Mouse (Mus musculus): Measurements from ENCODE around the gene Gm11983. TPM values are rescaled to one million over a fixed set of nuclear protein-coding genes. Genes with fewer than 3 reads are reported as not detected.
"Not testable (repeated sequence)": the region's sequence is repeated elsewhere in the genome, so short reads cannot be mapped to it uniquely, and the experiment has no call there.

The Gm11983 gene
- polyA plus RNA-seq (2015; fragmentation: Nextera tagmentation; extraction: Ambion mirVana): not detected in 2 replicates

DNA sequence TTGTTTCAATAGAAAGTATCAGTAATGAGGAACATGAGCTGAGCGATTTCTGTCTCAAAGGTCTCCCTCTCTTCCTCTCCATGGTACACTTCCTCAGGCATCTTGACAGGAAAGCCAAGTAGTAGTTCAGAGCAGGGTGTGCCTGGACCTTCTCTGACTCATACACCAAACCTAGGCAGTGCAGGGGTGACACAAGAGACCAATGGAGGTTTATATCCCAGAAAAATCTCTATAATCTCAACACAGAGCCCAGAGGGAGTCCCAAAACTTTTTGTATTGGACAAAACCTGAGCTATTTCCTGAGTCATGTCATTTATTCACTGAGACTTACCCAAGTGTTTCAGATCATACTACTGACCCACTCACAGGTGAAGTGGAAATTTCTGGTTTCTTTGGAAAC lies at the start of gene Gm11983:
TSS of gene Gm11983 (minus strand) at position 101 of the 400 bp plus-strand sequence.
- 89% methylated on average over 1 of the region's 1 CpGs for WGBS

DNA sequence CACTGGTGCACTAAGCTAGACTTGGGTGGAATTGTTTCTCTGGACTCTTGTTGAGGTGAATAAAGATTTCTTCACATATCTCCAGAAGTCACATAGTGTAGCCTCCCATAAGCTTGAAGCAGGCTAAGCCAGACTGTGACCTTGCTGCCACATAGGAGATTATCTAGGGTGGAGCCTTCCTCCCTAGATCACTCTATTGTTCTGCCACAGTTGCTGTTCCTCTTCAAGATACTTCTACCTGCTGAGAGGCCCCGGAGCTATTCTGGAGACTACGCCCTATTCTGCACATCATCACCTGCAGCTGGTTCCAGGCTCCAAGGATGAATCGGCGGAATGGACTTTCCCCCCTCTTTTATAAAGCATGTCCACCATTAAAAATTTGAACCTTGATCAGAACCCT lies 45.6 kb upstream of the Gm11983 start:
- H3K4me1 ChIP-seq (replicated peaks); ATAC-seq; H3K9ac ChIP-seq (replicated peaks); H3K36me3 ChIP-seq; H3K4me2 ChIP-seq (replicated peaks); H3K4me3 ChIP-seq (replicated peaks); H3K9me3 ChIP-seq; H3K27me3 ChIP-seq; H3K27ac ChIP-seq: not testable (repeated sequence)
- 93% methylated on average over 4 of the region's 4 CpGs for WGBS

More for the DNA sequence above, at the start of gene Gm11983:
- Histone ChIP-seq H3K4me3 (replicated peaks) (no peak within 1 kb of the TSS), H3K27ac (no peak within 1 kb of the TSS), H3K4me2 (replicated peaks) (no peak within 1 kb of the TSS), H3K36me3 (no peaks in the 10 kb centered on the region), H3K27me3 (no peaks in the 10 kb centered on the region), H3K4me1 (replicated peaks) (no peaks in the 10 kb centered on the region), H3K9ac (replicated peaks) (no peak within 1 kb of the TSS), H3K9me3 (no peaks in the 10 kb centered on the region)
- no peak for ATAC-seq

DNA sequence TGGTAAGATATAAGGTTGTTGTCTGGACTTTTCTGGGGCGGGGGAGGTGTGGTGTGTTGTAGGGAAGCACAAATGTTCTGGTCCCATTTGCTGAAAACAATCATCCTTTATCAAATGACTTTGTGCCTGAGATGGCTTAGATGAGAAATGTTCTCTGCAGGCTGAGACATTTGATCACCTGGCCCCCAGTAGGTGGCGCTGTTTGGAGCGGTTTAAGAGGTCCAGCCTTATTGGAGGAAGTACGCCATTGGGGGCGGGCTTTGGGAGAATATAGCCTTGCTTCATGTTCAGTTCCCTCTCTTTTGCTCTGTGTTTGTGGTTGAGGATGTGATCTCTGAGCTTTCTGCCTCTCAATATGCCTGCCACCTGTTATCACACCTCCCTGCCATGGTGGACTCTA lies 44.2 kb upstream of the Gm11983 start:
- no peak overlapping the region for H3K4me3 ChIP-seq (replicated peaks)
- H3K9ac ChIP-seq (replicated peaks): no peak overlapping the region
- ATAC-seq: no peak
- no peak overlapping the region for H3K27ac ChIP-seq
- H3K9me3 ChIP-seq: no peaks in the 10 kb centered on the region
- H3K4me2 ChIP-seq (replicated peaks): no peak overlapping the region
- H3K27me3 ChIP-seq: no peaks in the 10 kb centered on the region
- H3K4me1 ChIP-seq (replicated peaks): no peaks in the 10 kb centered on the region
- H3K36me3 ChIP-seq: no peaks in the 10 kb centered on the region
- WGBS: 55% methylated on average over 5 of the region's 5 CpGs

DNA sequence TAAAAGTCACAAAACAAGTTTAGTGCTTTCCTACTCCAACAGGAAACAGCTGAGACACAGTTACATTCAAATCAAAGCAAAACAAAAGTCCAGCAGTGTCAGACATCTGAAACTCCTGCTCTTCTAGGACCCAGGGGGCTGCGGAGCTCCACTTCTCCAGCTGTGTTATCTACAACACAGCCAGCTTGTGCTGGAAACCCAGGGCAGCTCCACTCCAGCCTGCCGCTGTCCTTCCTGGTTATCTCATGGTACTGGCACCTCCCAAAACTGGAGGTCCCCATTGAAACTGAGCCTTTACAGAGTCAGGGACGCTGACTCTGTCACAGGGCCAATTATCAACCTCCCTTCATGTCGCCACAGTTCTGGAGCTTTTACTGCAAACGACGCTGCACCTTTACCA lies 40.3 kb upstream of the Gm11983 start:
- H3K36me3 ChIP-seq: no peaks in the 10 kb centered on the region
- H3K9me3 ChIP-seq: no peaks in the 10 kb centered on the region
- no peak overlapping the region for H3K27ac ChIP-seq
- ATAC-seq: no peak
- H3K4me1 ChIP-seq (replicated peaks): no peaks in the 10 kb centered on the region
- WGBS: 79% methylated on average over 6 of the region's 6 CpGs
- no peak overlapping the region for H3K4me3 ChIP-seq (replicated peaks)
- H3K27me3 ChIP-seq: no peaks in the 10 kb centered on the region
- H3K9ac ChIP-seq (replicated peaks): no peak overlapping the region
- no peak overlapping the region for H3K4me2 ChIP-seq (replicated peaks)

DNA sequence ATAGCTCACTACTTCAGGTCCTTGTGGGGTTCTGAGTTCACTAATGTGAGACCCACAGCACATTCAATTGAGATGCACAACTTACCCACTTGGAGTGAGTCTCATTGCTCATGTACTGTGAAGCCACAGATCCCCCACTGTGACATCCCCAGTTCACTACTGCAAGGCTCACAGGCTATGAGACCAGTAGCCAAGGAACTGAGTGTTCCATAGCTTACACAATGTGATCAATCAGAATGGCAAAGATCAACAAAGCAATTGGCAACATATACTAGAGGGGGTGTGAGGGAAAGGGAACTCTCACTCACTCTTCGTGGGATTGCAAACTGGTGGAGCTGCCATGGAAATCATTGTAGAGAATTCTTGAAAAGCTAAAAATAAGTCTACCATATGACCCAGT lies 33.5 kb upstream of the Gm11983 start:
- Histone ChIP-seq H3K9ac (replicated peaks) (no peak overlapping the region), H3K4me3 (replicated peaks) (no peak overlapping the region), H3K4me1 (replicated peaks) (no peaks in the 10 kb centered on the region), H3K4me2 (replicated peaks) (no peak overlapping the region), H3K9me3 (no peaks in the 10 kb centered on the region), H3K27ac (no peak overlapping the region), H3K27me3 (no peaks in the 10 kb centered on the region), H3K36me3 (no peaks in the 10 kb centered on the region)
- WGBS: 90% methylated on average over 1 of the region's 1 CpGs
- no peak for ATAC-seq

DNA sequence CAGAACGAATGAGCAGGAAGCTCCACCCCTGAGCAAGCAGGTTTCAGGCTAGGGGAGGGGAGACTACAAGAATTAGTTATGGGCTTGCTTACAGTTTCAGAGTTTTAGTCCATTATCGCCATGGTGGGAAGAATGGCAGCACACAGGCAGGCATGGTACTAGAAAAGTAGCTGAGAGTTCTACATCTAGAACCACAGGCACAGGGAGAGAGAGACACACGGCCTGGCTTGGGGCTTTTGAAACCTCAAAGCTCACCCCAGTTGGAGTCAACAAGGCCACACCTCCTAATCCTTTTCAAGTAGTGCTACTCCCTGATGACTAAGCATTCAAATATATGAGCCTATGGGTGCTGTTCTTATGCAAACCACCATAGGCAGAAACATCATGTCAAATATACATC lies 28.1 kb upstream of the Gm11983 start:
- Histone ChIP-seq H3K4me2 (replicated peaks) (no peak overlapping the region), H3K27ac (no peak overlapping the region), H3K9me3 (no peaks in the 10 kb centered on the region; the same call in 1 of the 2 replicates), H3K9ac (replicated peaks) (no peak overlapping the region), H3K4me1 (replicated peaks) (peaks cover 11% of the 10 kb centered on the region), H3K36me3 (no peaks in the 10 kb centered on the region), H3K4me3 (replicated peaks) (no peak overlapping the region), H3K27me3 (no peaks in the 10 kb centered on the region)
- ATAC-seq: no peak
- WGBS: 87% methylated on average over 3 of the region's 3 CpGs

DNA sequence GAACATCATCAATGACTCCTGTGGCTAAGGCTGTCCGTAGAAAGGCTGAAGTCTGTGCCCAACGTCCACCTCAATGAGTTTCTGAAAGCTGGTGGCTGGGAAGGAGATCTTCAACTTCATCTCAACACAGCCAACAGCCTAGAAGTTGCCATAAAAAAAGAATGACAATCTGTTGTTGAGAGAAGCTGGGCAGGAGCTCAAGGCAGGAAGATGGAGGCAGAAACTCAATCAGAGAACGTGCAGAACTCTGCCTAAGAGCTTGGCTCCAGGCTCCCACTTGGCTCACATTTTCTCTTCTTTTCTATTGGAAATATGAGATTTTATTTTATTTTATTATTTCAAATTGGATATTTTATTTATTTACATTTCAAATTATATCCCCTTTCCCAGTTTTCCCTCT lies 24.7 kb upstream of the Gm11983 start:
- no peaks in the 10 kb centered on the region for H3K36me3 ChIP-seq
- no peaks in the 10 kb centered on the region; the same call in 1 of the 2 replicates for H3K9me3 ChIP-seq
- 95% methylated on average over 3 of the region's 3 CpGs for WGBS
- H3K27ac ChIP-seq: no peak overlapping the region
- no peak overlapping the region for H3K9ac ChIP-seq (replicated peaks)
- H3K4me2 ChIP-seq (replicated peaks): no peak overlapping the region
- no peak overlapping the region for H3K4me3 ChIP-seq (replicated peaks)
- H3K4me1 ChIP-seq (replicated peaks): peaks cover 27% of the 10 kb centered on the region
- no peaks in the 10 kb centered on the region for H3K27me3 ChIP-seq
- no peak for ATAC-seq

DNA sequence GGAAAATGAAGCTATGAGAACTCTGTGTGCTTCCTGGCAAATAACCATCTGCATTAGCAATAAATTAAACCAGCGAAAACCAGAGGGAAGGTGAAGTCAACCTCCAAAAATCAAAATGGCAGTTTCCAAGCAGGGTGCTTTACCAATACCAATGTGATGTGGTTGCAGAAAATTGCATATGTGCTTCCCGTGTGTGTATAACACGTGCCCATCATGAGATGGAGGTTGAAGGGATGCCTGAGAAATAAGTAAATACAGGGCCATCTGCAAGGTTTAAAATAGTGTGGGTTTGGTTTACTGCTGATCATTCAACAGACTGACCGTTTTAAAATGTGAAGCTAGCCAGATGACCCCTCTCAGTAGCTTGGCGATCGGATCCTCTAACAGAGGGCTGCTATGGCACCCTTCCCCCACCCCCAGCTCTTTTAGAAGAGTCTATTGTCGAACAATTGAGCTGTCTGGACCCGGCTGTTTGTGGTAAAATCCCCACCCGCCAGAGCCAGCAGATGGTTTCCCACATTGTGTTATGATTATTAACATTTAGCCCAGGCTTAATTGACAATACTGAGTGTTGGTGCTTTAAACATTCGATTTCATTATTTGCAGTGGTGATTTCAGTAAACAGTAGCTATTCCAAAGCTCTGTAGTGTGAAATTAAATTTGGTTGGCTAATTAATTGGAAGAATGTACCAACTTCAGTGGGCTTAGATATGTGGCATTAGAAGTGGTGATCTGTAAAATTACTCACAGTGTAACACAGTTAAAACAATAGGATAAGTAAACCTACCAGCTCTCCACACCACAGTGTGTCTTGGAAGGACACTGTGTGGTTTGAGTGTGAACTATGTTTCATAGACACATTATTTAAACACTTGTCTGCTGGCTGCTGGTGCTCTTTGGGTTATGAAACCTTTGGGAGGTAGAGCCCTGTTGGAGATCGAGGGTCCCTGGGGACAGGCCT lies 22.7 kb upstream of the Gm11983 start:
- Histone ChIP-seq H3K4me3 (replicated peaks) (no peak overlapping the region), H3K9me3 (no peaks in the 10 kb centered on the region), H3K36me3 (no peaks in the 10 kb centered on the region), H3K9ac (replicated peaks) (no peak overlapping the region), H3K4me1 (replicated peaks) (peaks cover 27% of the 10 kb centered on the region), H3K4me2 (replicated peaks) (no peak overlapping the region), H3K27me3 (no peaks in the 10 kb centered on the region), H3K27ac (peak overlapping the region; percentile 68)
- peak; percentile 93 for ATAC-seq
- 24% methylated on average over 11 of the region's 11 CpGs for WGBS

DNA sequence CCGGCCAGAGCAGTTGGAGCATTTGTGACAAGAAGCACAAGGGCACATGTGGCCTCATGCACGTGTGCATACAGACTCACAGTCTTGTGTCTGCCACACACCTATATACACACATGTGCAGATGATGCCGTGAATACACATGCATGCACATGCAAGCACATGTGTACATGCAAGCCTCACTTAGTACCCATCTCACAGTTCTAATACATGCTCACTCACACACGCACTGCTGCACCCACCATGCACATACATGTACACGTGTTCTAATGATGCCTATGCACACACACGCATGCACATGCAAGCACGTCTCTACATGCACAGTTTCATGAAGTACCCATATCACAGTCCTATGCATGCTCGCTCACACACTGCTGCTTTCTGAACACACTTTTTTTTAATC lies 21.6 kb upstream of the Gm11983 start:
- no peaks in the 10 kb centered on the region for H3K9me3 ChIP-seq
- no peaks in the 10 kb centered on the region for H3K36me3 ChIP-seq
- H3K9ac ChIP-seq (replicated peaks): no peak overlapping the region
- H3K4me3 ChIP-seq (replicated peaks): no peak overlapping the region
- no peak overlapping the region for H3K4me2 ChIP-seq (replicated peaks)
- no peak overlapping the region for H3K27ac ChIP-seq
- no peaks in the 10 kb centered on the region for H3K27me3 ChIP-seq
- 90% methylated on average over 8 of the region's 8 CpGs for WGBS
- no peak for ATAC-seq
- peaks cover 27% of the 10 kb centered on the region for H3K4me1 ChIP-seq (replicated peaks)

DNA sequence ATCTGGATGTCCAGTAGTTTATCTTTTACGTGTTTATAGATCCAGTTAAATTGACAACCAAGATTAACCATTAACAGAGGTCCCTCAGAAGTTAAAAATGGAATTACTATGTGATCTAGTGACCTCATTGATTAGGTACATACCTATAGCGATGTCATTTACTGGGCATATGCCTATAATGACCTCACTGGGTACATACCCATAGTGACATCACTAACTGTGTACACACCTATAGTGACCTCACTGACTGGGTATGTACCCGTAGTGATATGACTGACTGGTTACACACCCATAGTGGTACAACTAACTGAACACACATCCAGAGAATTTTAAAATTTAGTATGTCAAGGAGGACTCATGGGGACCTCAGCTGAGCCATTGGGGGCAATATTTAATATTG lies 18.5 kb upstream of the Gm11983 start:
- no peaks in the 10 kb centered on the region for H3K36me3 ChIP-seq
- H3K4me1 ChIP-seq (replicated peaks): peaks cover 20% of the 10 kb centered on the region
- WGBS: 93% methylated on average over 3 of the region's 3 CpGs
- no peak overlapping the region for H3K4me3 ChIP-seq (replicated peaks)
- no peaks in the 10 kb centered on the region for H3K27me3 ChIP-seq
- ATAC-seq: no peak
- no peak overlapping the region for H3K27ac ChIP-seq
- no peak overlapping the region for H3K9ac ChIP-seq (replicated peaks)
- H3K9me3 ChIP-seq: no peaks in the 10 kb centered on the region
- H3K4me2 ChIP-seq (replicated peaks): no peak overlapping the region

DNA sequence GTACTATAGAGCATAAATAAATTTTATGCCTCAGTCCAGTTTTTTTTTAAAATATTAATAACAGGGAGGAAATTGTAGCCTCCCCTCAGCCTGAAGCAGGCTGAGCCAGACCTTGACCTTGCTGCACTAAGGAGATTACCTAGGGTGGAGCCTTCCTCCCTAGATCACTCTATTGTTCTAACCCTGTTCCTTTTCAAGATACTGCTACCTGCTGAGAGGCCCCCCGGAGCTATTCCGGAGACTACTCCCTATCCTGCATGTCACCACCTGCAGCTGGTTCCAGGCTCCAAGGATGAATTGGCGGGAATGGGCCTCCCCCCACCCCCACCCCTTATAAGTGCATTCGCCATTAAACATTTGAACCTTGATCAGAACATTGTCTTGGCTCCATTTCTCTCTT lies 15.9 kb upstream of the Gm11983 start:
- ATAC-seq: not testable (repeated sequence)

DNA sequence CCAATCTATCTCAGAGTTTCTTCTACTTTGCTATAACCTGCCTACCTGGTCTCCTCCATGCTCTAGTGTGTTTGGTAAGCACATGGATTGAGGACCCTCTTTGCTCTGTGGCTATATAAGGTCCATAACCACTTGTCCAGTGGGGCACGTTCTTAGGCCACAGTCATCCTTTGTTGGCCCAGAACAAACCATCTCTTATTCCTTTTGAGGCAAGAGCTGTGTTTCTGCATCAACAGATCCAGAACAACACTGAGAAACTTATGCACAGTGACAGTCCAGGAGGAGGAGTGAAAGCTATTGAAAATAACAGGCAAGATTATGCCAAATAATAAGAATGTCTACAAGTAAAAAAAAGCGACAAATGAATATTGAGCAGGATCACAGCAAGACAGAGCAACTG lies 6.4 kb upstream of the Gm11983 start:
- H3K27ac ChIP-seq: no peak overlapping the region
- H3K4me3 ChIP-seq (replicated peaks): no peak overlapping the region
- ATAC-seq: no peak
- H3K36me3 ChIP-seq: no peaks in the 10 kb centered on the region
- H3K4me2 ChIP-seq (replicated peaks): no peak overlapping the region
- no peaks in the 10 kb centered on the region for H3K4me1 ChIP-seq (replicated peaks)
- 69% methylated on average over 2 of the region's 2 CpGs for WGBS
- H3K27me3 ChIP-seq: no peaks in the 10 kb centered on the region
- no peaks in the 10 kb centered on the region for H3K9me3 ChIP-seq
- no peak overlapping the region for H3K9ac ChIP-seq (replicated peaks)

More for the DNA sequence above, 15.9 kb upstream of the Gm11983 start:
- H3K27ac ChIP-seq; H3K27me3 ChIP-seq; H3K9me3 ChIP-seq; H3K36me3 ChIP-seq; H3K4me1 ChIP-seq (replicated peaks); H3K4me3 ChIP-seq (replicated peaks); H3K9ac ChIP-seq (replicated peaks); H3K4me2 ChIP-seq (replicated peaks): not testable (repeated sequence)
- WGBS: 72% methylated on average over 4 of the region's 4 CpGs

DNA sequence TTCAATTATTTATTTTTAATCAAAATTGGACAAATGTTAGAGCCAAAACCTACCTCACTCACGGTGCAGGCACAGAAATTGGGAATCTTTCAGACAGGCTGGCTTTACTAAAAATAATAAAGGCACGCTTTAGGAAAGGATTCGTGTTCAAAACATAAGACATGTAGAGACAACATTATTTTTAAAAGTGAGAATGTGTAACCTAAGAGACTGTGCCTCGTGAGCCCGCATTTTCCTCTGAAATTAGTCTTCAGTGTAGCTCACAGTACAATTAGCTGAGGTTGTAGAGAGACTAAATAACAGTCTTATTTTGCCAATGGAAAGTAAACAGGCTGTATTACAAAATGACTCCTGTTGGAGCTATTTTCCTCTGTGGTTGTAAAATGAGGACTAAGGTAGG lies 4.7 kb upstream of the Gm11983 start:
- H3K4me2 ChIP-seq (replicated peaks): no peak overlapping the region
- 95% methylated on average over 5 of the region's 5 CpGs for WGBS
- H3K27ac ChIP-seq: no peak overlapping the region
- no peaks in the 10 kb centered on the region for H3K4me1 ChIP-seq (replicated peaks)
- H3K9ac ChIP-seq (replicated peaks): no peak overlapping the region
- no peak for ATAC-seq
- no peaks in the 10 kb centered on the region for H3K27me3 ChIP-seq
- no peaks in the 10 kb centered on the region for H3K36me3 ChIP-seq
- no peak overlapping the region for H3K4me3 ChIP-seq (replicated peaks)
- no peaks in the 10 kb centered on the region for H3K9me3 ChIP-seq
